Mouse (Mus musculus) liver, embryonic 16.5 days (tissue): ENCODE results near the gene Hist1h2bl. TPM values are rescaled to one million over a fixed set of nuclear protein-coding genes. Genes with fewer than 3 reads are reported as not detected.
"Not testable (repeated sequence)": the region's sequence is repeated elsewhere in the genome, so short reads cannot be mapped to it uniquely, and the experiment has no call there.

Source experiments
- ATAC-seq: fragments of 200-750 bp; cut with Nextera tagmentation; 2 replicates; pipeline ENCODE4 v1.8.0; 2017; ENCODE audit warnings: low read depth, mild to moderate bottlenecking, moderate number of reproducible peaks, moderate library complexity
- H3K27ac ChIP-seq: fragments of 300-500 bp; sonication (generic); 2 replicates; pipeline ENCODE4 v1.5.1; 2014; ENCODE audit warnings: mild to moderate bottlenecking, low read length
- H3K27me3 ChIP-seq: fragments of 300-500 bp; sonication (generic); 2 replicates; pipeline ENCODE4 v1.6.1; 2014; ENCODE audit warnings: low read depth, low read length, mixed read lengths; ENCODE audit not compliant: control insufficient read depth, insufficient read depth
- H3K36me3 ChIP-seq: fragments of 300-500 bp; sonication (generic); 2 replicates; pipeline ENCODE4 v1.6.1; 2014; ENCODE audit warnings: mild to moderate bottlenecking; ENCODE audit not compliant: control insufficient read depth, insufficient read depth
- H3K4me1 ChIP-seq: fragments of 300-500 bp; sonication (generic); 2 replicates; pipeline ENCODE4 v1.6.1; 2014; ENCODE audit warnings: low read depth, low read length, mixed read lengths; ENCODE audit not compliant: control insufficient read depth
- H3K4me2 ChIP-seq: fragments of 300-500 bp; sonication (generic); 2 replicates; pipeline ENCODE4 v1.6.1; 2014; ENCODE audit warnings: low read depth, low read length, mixed read lengths
- H3K4me3 ChIP-seq: fragments of 300-500 bp; sonication (generic); 2 replicates; pipeline ENCODE4 v1.5.1; 2014; ENCODE audit warnings: low read depth, mild to moderate bottlenecking, low read length
- H3K9ac ChIP-seq: fragments of 300-500 bp; sonication (generic); 2 replicates; pipeline ENCODE4 v1.6.1; 2014; ENCODE audit warnings: low read depth, low read length
- H3K9me3 ChIP-seq: fragments of 300-500 bp; sonication (generic); replicated peaks from 2 replicates; pipeline ENCODE4 v1.6.1; 2016; ENCODE audit warnings: low read length; ENCODE audit not compliant: control insufficient read depth
- WGBS: fragments of 180-500 bp; shearing (Covaris S2); extraction: QIAGEN DNeasy Blood & Tissue Kit; methylation state at CpG from one replicate; pipeline ENCODE4 v1.1.7; 2014; ENCODE audit not compliant: insufficient replicate concordance; 5-methylcytosine and 5-hydroxymethylcytosine counted together
- polyA plus RNA-seq: library from polyadenylated mRNA; unstranded; fragments of >200 nt; fragmentation: Nextera tagmentation; extraction: Ambion mirVana; gene quantifications from 2 replicates; pipeline ENCODE4 v1.2.1, GENCODE M21; 2015

Gene Hist1h2bl
- polyA plus RNA-seq, 1 experiment from 2014 or later, result 3.5 TPM

DNA sequence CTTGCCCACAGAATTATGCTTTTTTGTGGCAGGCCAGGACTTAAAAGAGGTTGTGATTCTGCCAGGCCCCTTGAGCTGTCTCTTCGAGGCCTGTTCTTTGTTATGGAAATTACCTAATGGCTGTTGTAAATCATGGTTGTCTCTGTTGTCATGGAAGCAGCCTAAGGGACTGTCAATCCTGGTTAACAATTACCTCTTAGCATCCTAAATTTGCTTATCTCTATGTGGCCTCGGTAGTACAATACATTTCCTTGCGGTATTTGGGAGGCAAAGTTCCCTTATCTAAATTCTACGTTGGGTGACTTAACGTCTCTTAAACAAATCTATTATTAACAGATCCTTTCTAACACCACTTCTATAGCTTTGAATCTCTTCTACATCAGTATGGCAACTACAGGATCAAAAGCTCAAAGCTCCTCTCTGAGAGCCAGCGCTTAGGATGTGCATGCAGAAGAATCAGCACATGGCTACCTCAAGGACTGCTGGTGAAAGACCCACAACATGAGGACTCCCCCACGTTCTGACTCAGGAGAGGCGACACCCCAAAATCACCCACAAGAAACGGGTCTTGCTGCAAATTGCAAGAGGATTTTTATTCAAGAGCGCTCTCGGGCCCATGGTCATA, 12.1 kb upstream of the Hist1h2bl start:
- H3K9me3 ChIP-seq, result no peaks in the 10 kb centered on the region
- H3K27me3 ChIP-seq, result no peaks in the 10 kb centered on the region
- no peak overlapping the region for H3K9ac ChIP-seq
- H3K4me2 ChIP-seq, result no peak overlapping the region
- ATAC-seq, result no peak
- H3K36me3 ChIP-seq, result no peaks in the 10 kb centered on the region
- WGBS, result 38% methylated on average over 11 of the region's 11 CpGs
- peaks cover under 1% of the 10 kb centered on the region for H3K4me1 ChIP-seq
- no peak overlapping the region for H3K4me3 ChIP-seq
- H3K27ac ChIP-seq, result no peak overlapping the region

DNA sequence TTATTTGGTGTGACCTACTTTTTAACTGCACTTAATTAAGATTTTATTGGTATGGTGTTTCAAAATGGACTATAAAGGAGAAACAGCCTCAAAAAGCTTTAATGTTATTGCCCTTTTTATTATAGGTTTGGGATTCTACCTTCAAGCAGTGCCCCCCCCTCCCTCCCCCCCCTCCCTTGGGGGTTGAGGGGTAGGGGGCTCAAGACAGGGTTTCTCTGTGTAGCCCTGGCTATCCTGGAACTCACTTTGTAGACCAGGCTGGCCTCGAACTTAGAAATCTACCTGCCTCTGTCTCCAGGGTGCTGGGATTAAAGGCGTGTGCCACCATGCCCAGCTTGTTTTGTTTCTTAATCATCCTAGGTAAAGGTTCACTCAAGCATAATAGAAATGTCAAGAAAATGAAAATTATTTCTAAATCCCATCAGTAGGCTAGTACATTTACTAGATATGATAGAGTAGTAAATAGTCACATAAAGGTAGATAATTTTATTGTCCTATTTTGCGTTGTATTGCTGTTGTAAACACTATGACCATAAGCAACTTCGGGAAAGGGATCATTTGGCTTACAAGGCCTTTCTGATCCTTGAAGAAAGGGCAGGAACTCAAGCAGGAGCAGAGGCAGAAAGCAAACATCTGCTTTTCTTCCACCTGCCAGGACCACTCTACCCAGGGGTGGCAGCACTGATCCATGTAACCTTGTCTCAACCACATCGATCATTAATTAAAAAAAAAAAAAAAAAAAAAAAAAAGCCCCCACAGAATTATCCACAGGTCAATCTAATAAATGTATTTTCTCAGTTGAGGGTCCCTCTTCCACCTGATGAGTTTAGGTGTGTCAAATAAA, 7.3 kb upstream of the Hist1h2bl start:
- peak overlapping the region; percentile 62 for H3K4me3 ChIP-seq
- no peaks in the 10 kb centered on the region for H3K9me3 ChIP-seq
- no peaks in the 10 kb centered on the region for H3K36me3 ChIP-seq
- 38% methylated on average over 5 of the region's 5 CpGs for WGBS
- ATAC-seq, result no peak
- peaks cover 22% of the 10 kb centered on the region for H3K4me1 ChIP-seq
- H3K4me2 ChIP-seq, result peak overlapping the region; percentile 86
- H3K27ac ChIP-seq, result peak overlapping the region; percentile 96
- H3K9ac ChIP-seq, result peak overlapping the region; percentile 73
- H3K27me3 ChIP-seq, result no peaks in the 10 kb centered on the region

DNA sequence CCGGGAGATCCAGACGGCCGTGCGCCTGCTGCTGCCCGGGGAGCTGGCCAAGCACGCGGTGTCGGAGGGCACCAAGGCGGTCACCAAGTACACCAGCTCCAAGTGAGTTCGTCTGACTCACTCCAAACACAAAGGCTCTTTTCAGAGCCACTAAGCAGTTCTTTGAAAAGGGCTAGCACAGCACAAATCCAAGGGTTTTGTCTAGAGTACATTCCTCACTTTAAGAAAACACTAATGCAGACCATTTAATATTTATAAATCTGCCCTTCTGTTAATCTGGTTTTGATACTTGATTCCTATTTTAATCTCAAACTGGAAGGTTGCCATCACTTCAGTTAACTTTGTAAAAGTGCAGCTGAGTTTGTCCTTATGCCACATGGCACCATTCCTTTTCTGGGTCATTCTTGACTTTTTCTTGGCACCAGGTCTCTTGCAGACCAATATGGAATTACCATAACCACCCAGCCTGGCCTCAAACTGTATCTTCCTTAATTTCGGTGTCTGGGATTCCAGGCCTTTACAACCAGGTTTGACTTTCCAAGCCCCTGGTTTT, 6.5 kb upstream of the Hist1h2bl start:
- H3K9ac ChIP-seq, result peak overlapping the region; percentile 73
- 2% methylated on average over 11 of the region's 11 CpGs for WGBS
- H3K36me3 ChIP-seq, result no peaks in the 10 kb centered on the region

DNA sequence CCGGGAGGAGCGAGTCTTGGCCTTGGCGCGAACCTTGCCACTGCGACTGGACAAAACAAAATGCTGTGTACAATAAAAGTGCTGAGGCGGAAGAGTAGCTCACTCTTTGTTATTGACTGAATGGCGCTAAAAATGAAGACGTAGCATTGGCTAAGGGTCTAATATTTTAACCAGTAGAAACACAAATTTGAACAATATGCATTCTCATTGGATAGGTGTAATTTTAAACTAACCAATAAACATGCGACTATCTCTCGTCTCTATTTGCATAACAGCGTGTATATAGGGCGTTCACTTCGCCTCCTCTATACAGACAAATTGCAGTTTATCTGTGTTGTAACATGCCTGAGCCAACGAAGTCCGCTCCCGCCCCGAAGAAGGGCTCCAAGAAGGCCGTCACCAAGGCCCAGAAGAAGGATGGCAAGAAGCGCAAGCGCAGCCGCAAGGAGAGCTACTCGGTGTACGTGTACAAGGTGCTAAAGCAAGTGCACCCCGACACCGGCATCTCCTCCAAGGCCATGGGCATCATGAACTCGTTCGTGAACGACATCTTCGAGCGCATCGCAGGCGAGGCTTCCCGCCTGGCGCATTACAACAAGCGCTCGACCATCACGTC, 5.9 kb upstream of the Hist1h2bl start, which contains the start of gene Hist1h2bm:
Gene Hist1h2bm, plus strand, starts transcription at position 288 of the 616 bp plus-strand sequence.
- Histone ChIP-seq H3K4me1 (peaks cover 22% of the 10 kb centered on the region), H3K4me3 (peak within 1 kb of the TSS; percentile 66), H3K9ac (peak within 1 kb of the TSS; percentile 80), H3K27ac (peak within 1 kb of the TSS; percentile 96), H3K4me2 (peak within 1 kb of the TSS; percentile 86)
- not testable (repeated sequence) for H3K27me3 ChIP-seq, H3K9me3 ChIP-seq, H3K36me3 ChIP-seq
- 0% methylated on average over 37 of the region's 37 CpGs for WGBS
- ATAC-seq, result peak; percentile 91

More for the DNA sequence above, 6.5 kb upstream of the Hist1h2bl start:
- ATAC-seq, result peak; percentile 14
- Histone ChIP-seq H3K4me2 (peak overlapping the region; percentile 86), H3K4me1 (peaks cover 22% of the 10 kb centered on the region), H3K27ac (peak overlapping the region; percentile 96), H3K9me3 (no peaks in the 10 kb centered on the region), H3K27me3 (no peaks in the 10 kb centered on the region), H3K4me3 (peak overlapping the region; percentile 62)

DNA sequence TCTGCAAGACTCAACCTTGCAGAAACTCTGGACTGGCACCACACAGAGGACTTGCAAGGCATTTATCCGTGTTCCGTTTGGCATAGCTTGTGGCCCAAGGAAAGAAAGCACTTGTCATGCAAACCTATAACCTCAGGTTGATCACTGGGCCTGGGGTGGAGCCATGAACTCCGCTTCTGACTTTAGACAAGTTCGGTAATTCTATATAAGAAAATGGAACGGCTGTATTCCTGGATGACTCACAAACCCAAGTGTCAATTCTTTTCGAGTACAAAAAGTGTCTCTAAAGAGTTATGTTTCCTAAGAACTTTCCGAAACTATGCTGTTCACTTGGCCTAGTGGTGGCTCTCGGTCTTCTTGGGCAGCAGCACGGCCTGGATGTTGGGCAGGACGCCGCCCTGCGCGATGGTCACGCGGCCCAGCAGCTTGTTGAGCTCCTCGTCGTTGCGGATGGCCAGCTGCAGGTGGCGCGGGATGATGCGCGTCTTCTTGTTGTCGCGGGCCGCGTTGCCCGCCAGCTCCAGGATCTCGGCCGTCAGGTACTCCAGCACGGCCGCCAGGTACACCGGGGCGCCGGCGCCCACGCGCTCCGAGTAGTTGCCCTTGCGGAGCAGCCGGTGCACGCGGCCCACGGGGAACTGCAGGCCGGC, 5.3 kb upstream of the Hist1h2bl start:
- not testable (repeated sequence) for H3K27me3 ChIP-seq, H3K9me3 ChIP-seq
- WGBS, result 1% methylated on average over 17 of the region's 44 CpGs

GRCm38 (mm10) chr13:21718381-21719080, 2.6 kb upstream of the Hist1h2bl start:
- no peaks in the 10 kb centered on the region for H3K9me3 ChIP-seq
- no peaks in the 10 kb centered on the region for H3K36me3 ChIP-seq
- H3K9ac ChIP-seq, result peak overlapping the region; percentile 77
- no peak for ATAC-seq
- H3K4me1 ChIP-seq, result peaks cover 30% of the 10 kb centered on the region
- H3K4me2 ChIP-seq, result peak overlapping the region; percentile 67
- WGBS, result 49% methylated on average over 4 of the region's 4 CpGs
- peak overlapping the region; percentile 96 for H3K27ac ChIP-seq
- no peaks in the 10 kb centered on the region for H3K27me3 ChIP-seq
- peak overlapping the region; percentile 66 for H3K4me3 ChIP-seq

More for the DNA sequence above, 5.3 kb upstream of the Hist1h2bl start:
- Histone ChIP-seq H3K4me2 (peak overlapping the region; percentile 86), H3K27ac (peak overlapping the region; percentile 96), H3K4me3 (peak overlapping the region; percentile 66), H3K4me1 (peaks cover 22% of the 10 kb centered on the region), H3K9ac (peak overlapping the region; percentile 80)
- not testable (repeated sequence) for H3K36me3 ChIP-seq
- ATAC-seq, result peak; percentile 16

DNA sequence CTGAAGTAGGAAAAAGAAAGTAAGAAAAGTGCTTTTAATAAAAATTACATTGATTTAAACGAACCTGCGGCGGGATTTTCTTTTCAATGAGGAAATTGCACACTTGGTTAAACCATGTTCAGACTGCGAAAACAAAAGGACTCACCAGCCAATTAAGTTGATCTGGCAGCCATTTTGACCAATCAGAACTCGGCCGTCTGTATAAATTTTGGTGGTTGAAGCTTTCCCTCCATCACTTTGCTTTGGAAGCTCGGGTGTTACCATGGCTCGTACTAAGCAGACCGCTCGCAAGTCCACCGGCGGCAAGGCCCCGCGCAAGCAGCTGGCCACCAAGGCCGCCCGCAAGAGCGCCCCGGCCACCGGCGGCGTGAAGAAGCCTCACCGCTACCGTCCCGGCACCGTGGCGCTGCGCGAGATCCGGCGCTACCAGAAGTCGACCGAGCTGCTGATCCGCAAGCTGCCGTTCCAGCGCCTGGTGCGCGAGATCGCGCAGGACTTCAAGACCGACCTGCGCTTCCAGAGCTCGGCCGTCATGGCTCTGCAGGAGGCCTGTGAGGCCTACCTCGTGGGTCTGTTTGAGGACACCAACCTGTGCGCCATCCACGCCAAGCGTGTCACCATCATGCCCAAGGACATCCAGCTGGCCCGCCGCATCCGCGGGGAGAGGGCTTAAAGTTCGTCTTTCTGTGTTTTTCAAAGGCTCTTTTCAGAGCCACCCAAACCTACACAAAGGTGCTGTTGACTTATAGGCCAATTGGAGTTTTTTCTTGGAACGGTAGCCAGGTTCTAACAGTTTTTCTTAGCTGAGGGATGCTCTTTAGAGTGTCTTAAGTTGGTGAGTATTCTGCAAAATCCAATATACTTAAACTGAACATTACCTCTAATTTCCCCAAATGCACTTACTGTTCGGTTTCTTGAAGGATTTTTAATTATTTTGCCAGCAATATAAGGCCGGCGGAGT, 1.7 kb upstream of the Hist1h2bl start, which contains the start of gene Hist1h3h:
Gene Hist1h3h, plus strand, starts transcription at position 263 of the 961 bp plus-strand sequence.
- Histone ChIP-seq H3K9ac (peak within 1 kb of the TSS; percentile 79), H3K4me3 (peak within 1 kb of the TSS; percentile 66), H3K27ac (peak within 1 kb of the TSS; percentile 97), H3K4me2 (peak within 1 kb of the TSS; percentile 82), H3K4me1 (peaks cover 27% of the 10 kb centered on the region)
- 2% methylated on average over 25 of the region's 56 CpGs for WGBS
- H3K36me3 ChIP-seq, H3K27me3 ChIP-seq, H3K9me3 ChIP-seq: not testable (repeated sequence)
- ATAC-seq, result peak; percentile 16
